Mouse (Mus musculus) MEL (cell line): ENCODE results near the gene Twnk. TPM values are rescaled to one million over a fixed set of nuclear protein-coding genes. Genes with fewer than 3 reads are reported as not detected.
A peak's percentile ranks its signal among the peaks of the same experiment; 100 is the strongest.

Experiments used
- DNase-seq: peaks from one replicate; pipeline ENCODE4 v3.0.0; 2011; ENCODE audit warnings: low read depth, low spot score
- H3K27ac ChIP-seq: 2 replicates; pipeline ENCODE4 v1.5.1; 2012; ENCODE audit warnings: low read depth, mild to moderate bottlenecking, control low read depth, low read length, moderate library complexity; ENCODE audit not compliant: control insufficient read depth
- H3K27me3 ChIP-seq, 2 experiments: fragments of 150-350 bp in 1 of 2; sonication (generic) in 1 of 2; 2 replicates each; pipeline ENCODE4 v1.6.1; 2012; ENCODE audit warnings: low read length in 2 of 2, mild to moderate bottlenecking in 2 of 2, improper control_type of control experiment in 1 of 2, moderate library complexity in 1 of 2; ENCODE audit not compliant: insufficient read depth in 2 of 2, control insufficient read depth in 1 of 2
- H3K36me3 ChIP-seq, 2 experiments: 2 replicates each; pipeline ENCODE4 v1.6.1; 2012 to 2014; ENCODE audit warnings: low read length in 2 of 2, improper control_type of control experiment in 1 of 2, inconsistent platforms in 1 of 2, mild to moderate bottlenecking in 1 of 2; ENCODE audit not compliant: insufficient read depth in 2 of 2, control insufficient read depth in 1 of 2
- H3K4me1 ChIP-seq, 2 experiments: fragments of 150-350 bp in 1 of 2; sonication (generic) in 1 of 2; 2 replicates each; pipeline ENCODE4 v1.6.1; 2012; ENCODE audit warnings: low read length in 2 of 2, improper control_type of control experiment in 1 of 2, mild to moderate bottlenecking in 1 of 2; ENCODE audit not compliant: insufficient read depth in 2 of 2, control insufficient read depth in 1 of 2
- H3K4me3 ChIP-seq, 2 experiments: fragments of 150-350 bp in 1 of 2; sonication (generic) in 1 of 2; 2 replicates each; pipeline ENCODE4 v1.5.1; 2012; ENCODE audit warnings: low read depth in 2 of 2, low read length in 2 of 2, mild to moderate bottlenecking in 2 of 2, moderate library complexity in 2 of 2, control low read depth in 1 of 2, improper control_type of control experiment in 1 of 2; ENCODE audit not compliant: control insufficient read depth in 1 of 2, insufficient read depth in 1 of 2
- H3K79me2 ChIP-seq: 2 replicates; pipeline ENCODE4 v1.6.1; 2012; ENCODE audit warnings: mild to moderate bottlenecking, low read length, moderate library complexity; ENCODE audit not compliant: control insufficient read depth, poor library complexity, insufficient read depth
- H3K9ac ChIP-seq: 2 replicates; pipeline ENCODE4 v1.6.1; 2012; ENCODE audit warnings: low read depth, mild to moderate bottlenecking, control low read depth, low read length, moderate library complexity; ENCODE audit not compliant: control insufficient read depth, poor library complexity, severe bottlenecking
- H3K9me3 ChIP-seq: fragments of 150-350 bp; sonication (generic); replicated peaks from 2 replicates; pipeline ENCODE4 v1.6.1; 2012; ENCODE audit warnings: mild to moderate bottlenecking, low read length, improper control_type of control experiment, moderate library complexity; ENCODE audit not compliant: insufficient read depth
- BHLHE40 ChIP-seq: IDR thresholded peaks from 2 replicates; pipeline ENCODE4 v1.6.1; 2012; ENCODE audit warnings: low read depth, mild to moderate bottlenecking, inconsistent platforms, low read length, improper control_type of control experiment, borderline replicate concordance
- CHD1 ChIP-seq: IDR thresholded peaks from 2 replicates; pipeline ENCODE4 v1.6.1; 2012; ENCODE audit warnings: low read depth, mild to moderate bottlenecking, inconsistent platforms, low read length, improper control_type of control experiment
- CHD2 ChIP-seq: IDR thresholded peaks from 2 replicates; pipeline ENCODE4 v1.6.1; 2011; ENCODE audit warnings: low read length, improper control_type of control experiment
- CTCF ChIP-seq, 3 experiments: IDR thresholded peaks in 2 of 3; conservative IDR thresholded peaks in 1 of 3; 2 replicates each; pipeline ENCODE4 v1.5.1; 2011 to 2012; ENCODE audit warnings: low read length in 3 of 3, low read depth in 2 of 3, mild to moderate bottlenecking in 2 of 3, improper control_type of control experiment in 1 of 3, inconsistent platforms in 1 of 3, mixed read lengths in 1 of 3, moderate library complexity in 1 of 3; ENCODE audit not compliant: control insufficient read depth in 1 of 3, insufficient read depth in 1 of 3, poor library complexity in 1 of 3, severe bottlenecking in 1 of 3
- E2F4 ChIP-seq: IDR thresholded peaks from 2 replicates; pipeline ENCODE4 v1.6.1; 2011; ENCODE audit warnings: low read depth, low read length, improper control_type of control experiment, borderline replicate concordance
- ELF1 ChIP-seq: IDR thresholded peaks from 2 replicates; pipeline ENCODE4 v1.6.1; 2014; ENCODE audit warnings: low read depth, mild to moderate bottlenecking, inconsistent platforms, low read length, improper control_type of control experiment, moderate library complexity
- EP300 ChIP-seq, 2 experiments: IDR thresholded peaks; 2 replicates each; pipeline ENCODE4 v1.6.1; 2011; ENCODE audit warnings: improper control_type of control experiment in 2 of 2, low read length in 2 of 2, low read depth in 1 of 2, mild to moderate bottlenecking in 1 of 2
- ETS1 ChIP-seq: IDR thresholded peaks from 2 replicates; pipeline ENCODE4 v1.6.1; 2012; ENCODE audit warnings: low read depth, mild to moderate bottlenecking, inconsistent platforms, low read length, improper control_type of control experiment, moderate library complexity
- GABPA ChIP-seq: IDR thresholded peaks from 2 replicates; pipeline ENCODE4 v1.6.1; 2012; ENCODE audit warnings: low read depth, mild to moderate bottlenecking, inconsistent platforms, low read length, improper control_type of control experiment, moderate library complexity
- GATA1 ChIP-seq: IDR thresholded peaks from 2 replicates; pipeline ENCODE4 v1.6.1; 2011; ENCODE audit warnings: low read depth, low read length, improper control_type of control experiment
- HCFC1 ChIP-seq: IDR thresholded peaks from 2 replicates; pipeline ENCODE4 v1.6.1; 2012; ENCODE audit warnings: low read depth, mild to moderate bottlenecking, inconsistent platforms, low read length, improper control_type of control experiment, moderate library complexity
- JUND ChIP-seq: IDR thresholded peaks from 2 replicates; pipeline ENCODE4 v1.6.1; 2011; ENCODE audit warnings: low read depth, mild to moderate bottlenecking, improper control_type of control experiment, low read length
- KAT2A ChIP-seq: conservative IDR thresholded peaks from 2 replicates; pipeline ENCODE4 v1.6.1; 2012; ENCODE audit warnings: low read depth, low read length, improper control_type of control experiment, inconsistent platforms
- MAFK ChIP-seq: IDR thresholded peaks from 2 replicates; pipeline ENCODE4 v1.6.1; 2011; ENCODE audit warnings: low read depth, mild to moderate bottlenecking, low read length, improper control_type of control experiment, borderline replicate concordance
- MAX ChIP-seq: IDR thresholded peaks from 2 replicates; pipeline ENCODE4 v1.6.1; 2011; ENCODE audit warnings: low read length, improper control_type of control experiment
- MAZ ChIP-seq: IDR thresholded peaks from 2 replicates; pipeline ENCODE4 v1.6.1; 2012; ENCODE audit warnings: low read depth, mild to moderate bottlenecking, inconsistent platforms, low read length, improper control_type of control experiment
- MXI1 ChIP-seq: IDR thresholded peaks from 2 replicates; pipeline ENCODE4 v1.6.1; 2011; ENCODE audit warnings: mild to moderate bottlenecking, low read depth, low read length, improper control_type of control experiment
- MYB ChIP-seq: IDR thresholded peaks from 2 replicates; pipeline ENCODE4 v1.6.1; 2011; ENCODE audit warnings: mild to moderate bottlenecking, low read depth, low read length, improper control_type of control experiment
- NELFE ChIP-seq: IDR thresholded peaks from 2 replicates; pipeline ENCODE4 v1.6.1; 2011; ENCODE audit warnings: low read depth, low read length, improper control_type of control experiment
- NRF1 ChIP-seq: IDR thresholded peaks from 2 replicates; pipeline ENCODE4 v1.6.1; 2014; ENCODE audit warnings: low read depth, mild to moderate bottlenecking, inconsistent platforms, low read length, improper control_type of control experiment, moderate library complexity; ENCODE audit not compliant: poor library complexity, insufficient read depth, severe bottlenecking
- POLR2A ChIP-seq, 2 experiments: IDR thresholded peaks; 2 replicates each; pipeline ENCODE4 v1.6.1; 2011 to 2012; ENCODE audit warnings: low read length in 2 of 2, mild to moderate bottlenecking in 2 of 2, control low read depth in 1 of 2, improper control_type of control experiment in 1 of 2, low read depth in 1 of 2, moderate library complexity in 1 of 2; ENCODE audit not compliant: control insufficient read depth in 1 of 2, insufficient read depth in 1 of 2, poor library complexity in 1 of 2
- POLR2AphosphoS2 ChIP-seq: IDR thresholded peaks from 2 replicates; pipeline ENCODE4 v1.6.1; 2011; ENCODE audit warnings: low read length, improper control_type of control experiment
- POLR2AphosphoS5 ChIP-seq: IDR thresholded peaks from 2 replicates; pipeline ENCODE4 v1.6.1; 2012; ENCODE audit warnings: low read depth, borderline replicate concordance, mild to moderate bottlenecking, inconsistent platforms, low read length, moderate library complexity, mixed read lengths
- RAD21 ChIP-seq: IDR thresholded peaks from 2 replicates; pipeline ENCODE4 v1.6.1; 2011; ENCODE audit warnings: mild to moderate bottlenecking, low read depth, low read length, improper control_type of control experiment
- RCOR1 ChIP-seq: IDR thresholded peaks from 2 replicates; pipeline ENCODE4 v1.6.1; 2012; ENCODE audit warnings: low read depth, mild to moderate bottlenecking, inconsistent platforms, low read length, improper control_type of control experiment
- SIN3A ChIP-seq: IDR thresholded peaks from 2 replicates; pipeline ENCODE4 v1.6.1; 2012; ENCODE audit warnings: low read length, improper control_type of control experiment, inconsistent platforms
- SMC3 ChIP-seq: IDR thresholded peaks from 2 replicates; pipeline ENCODE4 v1.6.1; 2011; ENCODE audit warnings: low read depth, low read length, improper control_type of control experiment
- TAL1 ChIP-seq: IDR thresholded peaks from 2 replicates; pipeline ENCODE4 v1.6.1; 2012; ENCODE audit warnings: mild to moderate bottlenecking, inconsistent platforms, low read length, moderate library complexity, mixed read lengths
- TBP ChIP-seq: IDR thresholded peaks from 2 replicates; pipeline ENCODE4 v1.8.0; 2011; ENCODE audit warnings: low read depth, low read length, improper control_type of control experiment
- TCF12 ChIP-seq: IDR thresholded peaks from 2 replicates; pipeline ENCODE4 v1.6.1; 2014; ENCODE audit warnings: low read depth, mild to moderate bottlenecking, inconsistent platforms, low read length, improper control_type of control experiment, moderate library complexity
- UBTF ChIP-seq: IDR thresholded peaks from 2 replicates; pipeline ENCODE4 v1.6.1; 2012; ENCODE audit warnings: low read depth, mild to moderate bottlenecking, inconsistent platforms, low read length, improper control_type of control experiment, moderate library complexity, borderline replicate concordance; ENCODE audit not compliant: insufficient read depth
- USF1 ChIP-seq: IDR thresholded peaks from 2 replicates; pipeline ENCODE4 v1.6.1; 2014; ENCODE audit warnings: low read depth, mild to moderate bottlenecking, inconsistent platforms, low read length, improper control_type of control experiment, moderate library complexity
- USF2 ChIP-seq, 2 experiments: IDR thresholded peaks; 2 replicates each; pipeline ENCODE4 v1.6.1; 2011 to 2012; ENCODE audit warnings: improper control_type of control experiment in 2 of 2, low read length in 2 of 2, borderline replicate concordance in 1 of 2, inconsistent platforms in 1 of 2, low read depth in 1 of 2, mild to moderate bottlenecking in 1 of 2; ENCODE audit not compliant: insufficient read depth in 1 of 2
- ZC3H11A ChIP-seq: IDR thresholded peaks from 2 replicates; pipeline ENCODE4 v1.6.1; 2012; ENCODE audit warnings: low read depth, mild to moderate bottlenecking, inconsistent platforms, low read length, improper control_type of control experiment
- ZKSCAN1 ChIP-seq: IDR thresholded peaks from 2 replicates; pipeline ENCODE4 v1.6.1; 2012; ENCODE audit warnings: low read depth, mild to moderate bottlenecking, inconsistent platforms, low read length, improper control_type of control experiment, moderate library complexity
- ZMIZ1 ChIP-seq: IDR thresholded peaks from 2 replicates; pipeline ENCODE4 v1.6.1; 2012; ENCODE audit warnings: low read depth, mild to moderate bottlenecking, inconsistent platforms, low read length, improper control_type of control experiment, moderate library complexity
- ZNF384 ChIP-seq: IDR thresholded peaks from 2 replicates; pipeline ENCODE4 v1.6.1; 2012; ENCODE audit warnings: low read depth, mild to moderate bottlenecking, inconsistent platforms, low read length, improper control_type of control experiment
- polyA plus RNA-seq, 2 experiments: library from polyadenylated mRNA; stranded (reverse) in 1 of 2; unstranded in 1 of 2; fragments of >175 nt in 1 of 2; fragments of >200 nt in 1 of 2; gene quantifications; 2 replicates each; pipeline versions ENCODE4 v1.2.1 to v1.2.4; 2012; ENCODE audit warnings: low replicate concordance in 2 of 2, low read depth in 1 of 2; ENCODE audit not compliant: insufficient read length in 2 of 2, insufficient read depth in 1 of 2, missing spikeins in 1 of 2
- total RNA-seq: library from RNA; depleted of rRNA; stranded (reverse); fragments of 300-350 nt; gene quantifications from 2 replicates; pipeline ENCODE4 v1.2.3, GENCODE M21; 2012

Gene Twnk
- total and polyA plus RNA-seq, 3 experiments = 37.5 to 55.6 TPM; not detected in 1

GRCm38 (mm10) chr19:45013581-45014225, 8.2 kb downstream of the Twnk start:
- H3K79me2 ChIP-seq = no peaks in the 10 kb centered on the region; the same call in none of the 2 replicates
- H3K27me3 ChIP-seq = no peaks in the 10 kb centered on the region
- peaks cover 6 to 15% of the 10 kb centered on the region in 2 experiments for H3K4me1 ChIP-seq
- peak overlapping the region; percentile 69 to 93; a peak in 3 of 4 replicates for H3K4me3 ChIP-seq
- H3K36me3 ChIP-seq = peaks cover 0 to 7% of the 10 kb centered on the region in 2 experiments
- peak overlapping the region; percentile 75 for H3K27ac ChIP-seq
- peak; percentile 78 for DNase-seq
- H3K9ac ChIP-seq = peak overlapping the region; percentile 63
- H3K9me3 ChIP-seq = no peaks in the 10 kb centered on the region
- TF ChIP-seq NRF1 (no peak), ETS1 (no peak), NELFE (no peak), POLR2AphosphoS2 (peak; percentile 70; the same call in 1 of the 2 replicates), CHD1 (no peak), JUND (no peak), CTCF (IDR thresholded peaks at IDR 0.05 in 2 of 3, conservative IDR thresholded peaks at IDR 0.05 in 1 of 3; ENCODE audit: control insufficient read depth in 1 of 3, insufficient read depth in 1 of 3, low read depth in 2 of 3, low read length in 3 of 3, poor library complexity in 1 of 3, severe bottlenecking in 1 of 3) (no peak), TBP (0 out of 2 replicates have a peak, but pooled peaks have one; percentile 10), TCF12 (no peak), ZC3H11A (no peak), E2F4 (no peak), RAD21 (no peak), ELF1 (peak; percentile 46; the same call in 1 of the 2 replicates), USF2 (IDR thresholded peaks at IDR 0.05; ENCODE audit: borderline replicate concordance in 1 of 2, insufficient read depth in 1 of 2, low read depth in 1 of 2, low read length in 2 of 2) (no peak), TAL1 (no peak), MYB (no peak), KAT2A (no peak), HCFC1 (no peak; the same call in 1 of the 2 replicates), UBTF (no peak), ZKSCAN1 (no peak), MAZ (0 out of 2 replicates have a peak, but pooled peaks have one; percentile 6), POLR2AphosphoS5 (no peak), ZMIZ1 (no peak), EP300 (IDR thresholded peaks at IDR 0.05; ENCODE audit: low read depth in 1 of 2, low read length in 2 of 2) (no peak), BHLHE40 (no peak), RCOR1 (no peak), USF1 (no peak), SIN3A (no peak; the same call in 1 of the 2 replicates), POLR2A (IDR thresholded peaks at IDR 0.05; ENCODE audit: control insufficient read depth in 1 of 2, insufficient read depth in 1 of 2, low read depth in 1 of 2, low read length in 2 of 2, poor library complexity in 1 of 2) (peak; percentile 39 to 55; a peak in 1 of 4 replicates), MAX (no peak; the same call in 1 of the 2 replicates), CHD2 (no peak; the same call in 1 of the 2 replicates), SMC3 (no peak), ZNF384 (no peak), GABPA (no peak), MXI1 (peak; percentile 29; the same call in 1 of the 2 replicates), GATA1 (no peak), MAFK (no peak)
